Mouse (Mus musculus) heart, postnatal 0 days (tissue): ENCODE data around the gene Ift52. TPM values are rescaled to one million over a fixed set of nuclear protein-coding genes. Genes with fewer than 3 reads are reported as not detected.
A peak's percentile ranks its signal among the peaks of the same experiment; 100 is the strongest.
"Not testable (repeated sequence)": the region's sequence is repeated elsewhere in the genome, so short reads cannot be mapped to it uniquely, and the experiment has no call there.

Source experiments
- ATAC-seq: fragments of 200-750 bp; cut with Nextera tagmentation; 2 replicates; pipeline ENCODE4 v1.8.0; 2017; ENCODE audit warnings: low read depth, moderate number of reproducible peaks, moderate library complexity; ENCODE audit not compliant: insufficient read depth
- DNase-seq: peaks from one replicate; pipeline ENCODE4 v3.0.0-alpha.2; 2016; ENCODE audit warnings: low spot score
- H3K27ac ChIP-seq: fragments of 300-500 bp; sonication (generic); 2 replicates; pipeline ENCODE4 v1.5.1; 2014; ENCODE audit warnings: low read depth, mild to moderate bottlenecking
- H3K27me3 ChIP-seq: fragments of 300-500 bp; sonication (generic); 2 replicates; pipeline ENCODE4 v1.6.1; 2014; ENCODE audit warnings: low read length, mixed read lengths; ENCODE audit not compliant: control insufficient read depth, insufficient read depth
- H3K36me3 ChIP-seq: fragments of 300-500 bp; sonication (generic); replicated peaks from 2 replicates; pipeline ENCODE4 v1.6.1; 2014; ENCODE audit warnings: low read length, mixed read lengths; ENCODE audit not compliant: control insufficient read depth, insufficient read depth
- H3K4me1 ChIP-seq: fragments of 300-500 bp; sonication (generic); 2 replicates; pipeline ENCODE4 v1.6.1; 2014; ENCODE audit warnings: antibody characterized with exemption; ENCODE audit not compliant: control insufficient read depth, insufficient read depth
- H3K4me2 ChIP-seq: fragments of 300-500 bp; sonication (generic); 2 replicates; pipeline ENCODE4 v1.6.1; 2014; ENCODE audit warnings: low read depth, mild to moderate bottlenecking, low read length, moderate library complexity
- H3K4me3 ChIP-seq: fragments of 300-500 bp; sonication (generic); 2 replicates; pipeline ENCODE4 v1.5.1; 2014; ENCODE audit warnings: low read depth, low read length
- H3K9ac ChIP-seq: fragments of 300-500 bp; sonication (generic); replicated peaks from 2 replicates; pipeline ENCODE4 v1.6.1; 2014; ENCODE audit warnings: low read depth, low read length, mixed read lengths
- H3K9me3 ChIP-seq: fragments of 300-500 bp; sonication (generic); replicated peaks from 2 replicates; pipeline ENCODE4 v1.6.1; 2016; ENCODE audit warnings: low read length; ENCODE audit not compliant: control insufficient read depth
- CTCF ChIP-seq: IDR thresholded peaks from 2 replicates; pipeline ENCODE4 v1.5.1; 2016; ENCODE audit warnings: antibody characterized with exemption, control low read depth, low read depth
- EP300 ChIP-seq: IDR thresholded peaks from 2 replicates; pipeline ENCODE4 v1.6.1; 2016; ENCODE audit warnings: antibody characterized with exemption, low read depth
- WGBS: fragments of 180-500 bp; shearing (Covaris S2); extraction: QIAGEN DNeasy Blood & Tissue Kit; methylation state at CpG from one replicate; pipeline ENCODE4 v1.1.7; 2014; 5-methylcytosine and 5-hydroxymethylcytosine counted together
- polyA plus RNA-seq: library from polyadenylated mRNA; unstranded; fragments of >200 nt; fragmentation: Nextera tagmentation; extraction: Ambion mirVana; gene quantifications from 2 replicates; pipeline ENCODE4 v1.2.1, GENCODE M21; 2015
- total RNA-seq: library from RNA; depleted of rRNA; stranded (reverse); fragments of >200 nt; gene quantifications from 2 replicates; pipeline ENCODE4 v1.2.3, GENCODE M21; 2014; ENCODE audit warnings: low replicate concordance

The Ift52 gene
- total and polyA plus RNA-seq, 2 experiments from 2014 or later: 18.5 to 31.3 TPM

DNA sequence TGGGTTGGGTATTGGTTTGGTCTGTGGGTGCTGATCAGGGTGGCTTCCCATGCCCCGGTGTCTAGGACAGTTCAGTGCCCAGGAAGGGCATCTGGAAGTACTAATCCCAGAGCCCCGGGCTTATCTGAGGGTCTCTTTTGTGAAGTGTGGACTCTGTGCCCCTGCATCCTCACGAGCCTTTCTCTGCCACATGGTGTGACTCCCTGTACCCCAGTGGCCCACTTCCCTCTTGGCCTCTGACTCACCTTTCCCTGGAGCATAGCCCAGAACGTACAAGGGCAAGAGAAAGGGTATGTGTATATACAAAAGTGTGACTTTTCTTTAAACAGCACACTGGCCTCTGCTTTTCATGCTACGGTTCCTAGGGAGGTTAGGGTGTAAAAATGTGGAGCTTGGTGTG lies 38.6 kb downstream of the Ift52 start:
- no peaks in the 10 kb centered on the region for H3K36me3 ChIP-seq
- no peaks in the 10 kb centered on the region for H3K9me3 ChIP-seq
- peak overlapping the region; percentile 100 for H3K4me2 ChIP-seq
- H3K4me3 ChIP-seq: peak overlapping the region; percentile 82
- H3K27ac ChIP-seq: no peak overlapping the region
- no peaks in the 10 kb centered on the region for H3K27me3 ChIP-seq
- peaks cover 20% of the 10 kb centered on the region; the same call in 1 of the 2 replicates for H3K4me1 ChIP-seq
- ATAC-seq: no peak
- H3K9ac ChIP-seq: peak overlapping the region; percentile 63; the same call in 1 of the 2 replicates
- 25% methylated on average over 5 of the region's 5 CpGs for WGBS
- TF ChIP-seq EP300: no peak
- TF ChIP-seq CTCF: no peak
- DNase-seq: peak; percentile 11

DNA sequence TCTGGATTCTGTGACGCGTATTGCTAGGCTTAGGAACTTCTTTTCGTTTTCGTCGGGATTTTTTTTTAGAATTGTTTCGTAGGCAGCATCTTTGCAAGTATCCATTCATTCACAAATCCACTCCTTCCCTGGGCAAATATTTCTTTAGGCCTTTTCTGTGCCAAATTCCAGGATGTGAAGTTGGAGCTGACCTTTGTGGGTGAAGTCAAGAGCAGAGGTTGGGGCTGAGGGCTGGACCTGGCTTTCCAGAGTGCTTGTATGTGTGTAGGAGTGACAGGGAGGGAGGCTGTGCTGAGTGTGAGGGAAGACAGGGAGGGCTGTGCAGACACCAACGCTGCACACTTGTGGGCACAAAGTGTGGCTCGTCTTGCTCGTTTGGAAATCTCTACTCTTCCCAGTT lies 39.4 kb downstream of the Ift52 start:
- H3K9me3 ChIP-seq: no peaks in the 10 kb centered on the region
- no peak overlapping the region for H3K9ac ChIP-seq
- H3K4me2 ChIP-seq: no peak overlapping the region
- H3K4me1 ChIP-seq: peaks cover 20% of the 10 kb centered on the region; the same call in 1 of the 2 replicates
- H3K4me3 ChIP-seq: no peak overlapping the region
- WGBS: 71% methylated on average over 9 of the region's 9 CpGs
- ATAC-seq: no peak
- no peak for DNase-seq
- H3K27ac ChIP-seq: no peak overlapping the region
- H3K36me3 ChIP-seq: no peaks in the 10 kb centered on the region
- no peaks in the 10 kb centered on the region for H3K27me3 ChIP-seq
- TF ChIP-seq CTCF (no peak), EP300 (no peak)

DNA sequence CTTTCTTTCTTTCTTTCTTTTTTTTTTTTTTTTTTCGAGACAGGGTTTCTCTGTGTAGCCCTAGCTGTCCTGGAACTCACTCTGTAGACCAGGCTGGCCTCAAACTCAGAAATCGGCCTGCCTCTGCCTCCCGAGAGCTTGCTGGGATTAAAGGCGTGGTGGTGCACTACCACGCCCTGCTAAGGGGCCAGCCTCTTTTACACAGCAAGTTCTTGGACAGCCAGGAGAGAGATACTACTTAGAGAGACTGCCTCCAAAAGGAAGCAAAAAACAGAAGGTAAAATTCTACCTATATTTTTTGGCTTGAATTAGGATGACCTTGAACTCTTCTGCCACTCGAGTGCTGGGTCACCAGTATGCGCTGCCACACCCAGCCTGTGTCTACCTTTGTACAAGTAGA lies 41.8 kb downstream of the Ift52 start:
- not testable (repeated sequence) for H3K27me3 ChIP-seq, H3K9me3 ChIP-seq, H3K27ac ChIP-seq, DNase-seq, H3K9ac ChIP-seq, ATAC-seq, H3K4me3 ChIP-seq, H3K4me2 ChIP-seq, H3K36me3 ChIP-seq
- WGBS: 90% methylated on average over 6 of the region's 7 CpGs
- H3K4me1 ChIP-seq: peaks cover 16% of the 10 kb centered on the region; the same call in 1 of the 2 replicates

DNA sequence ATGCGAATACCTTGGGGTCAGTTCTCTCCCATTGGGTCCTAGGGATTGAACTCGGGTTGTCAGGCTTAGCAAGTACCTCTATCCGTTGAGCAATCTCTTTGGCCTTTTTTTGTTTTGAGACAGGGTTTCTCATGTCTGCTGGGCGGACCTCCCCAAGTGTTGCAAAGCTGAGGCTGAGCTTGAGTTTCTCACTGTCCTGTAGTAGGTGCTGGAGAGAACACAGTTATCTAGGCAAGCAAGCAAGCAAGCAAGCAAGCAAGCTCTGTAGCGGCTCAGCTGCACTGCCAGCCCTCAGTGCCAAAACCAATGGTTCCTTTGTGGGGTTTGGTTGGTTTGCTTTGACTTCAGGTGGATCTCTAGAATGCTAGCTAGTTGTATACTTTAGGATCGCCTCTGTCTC lies 43.5 kb downstream of the Ift52 start:
- no peaks in the 10 kb centered on the region for H3K9me3 ChIP-seq
- no peak overlapping the region for H3K27ac ChIP-seq
- H3K4me1 ChIP-seq: peaks cover 5% of the 10 kb centered on the region; the same call in 1 of the 2 replicates
- no peak overlapping the region for H3K4me2 ChIP-seq
- 0 out of 2 replicates have a peak, but pooled peaks cover 10% of the 10 kb centered on the region for H3K36me3 ChIP-seq
- no peaks in the 10 kb centered on the region for H3K27me3 ChIP-seq
- 68% methylated on average over 6 of the region's 6 CpGs for WGBS
- no peak overlapping the region for H3K9ac ChIP-seq
- no peak for ATAC-seq
- H3K4me3 ChIP-seq: no peak overlapping the region
- TF ChIP-seq CTCF (no peak), EP300 (no peak)
- no peak for DNase-seq

DNA sequence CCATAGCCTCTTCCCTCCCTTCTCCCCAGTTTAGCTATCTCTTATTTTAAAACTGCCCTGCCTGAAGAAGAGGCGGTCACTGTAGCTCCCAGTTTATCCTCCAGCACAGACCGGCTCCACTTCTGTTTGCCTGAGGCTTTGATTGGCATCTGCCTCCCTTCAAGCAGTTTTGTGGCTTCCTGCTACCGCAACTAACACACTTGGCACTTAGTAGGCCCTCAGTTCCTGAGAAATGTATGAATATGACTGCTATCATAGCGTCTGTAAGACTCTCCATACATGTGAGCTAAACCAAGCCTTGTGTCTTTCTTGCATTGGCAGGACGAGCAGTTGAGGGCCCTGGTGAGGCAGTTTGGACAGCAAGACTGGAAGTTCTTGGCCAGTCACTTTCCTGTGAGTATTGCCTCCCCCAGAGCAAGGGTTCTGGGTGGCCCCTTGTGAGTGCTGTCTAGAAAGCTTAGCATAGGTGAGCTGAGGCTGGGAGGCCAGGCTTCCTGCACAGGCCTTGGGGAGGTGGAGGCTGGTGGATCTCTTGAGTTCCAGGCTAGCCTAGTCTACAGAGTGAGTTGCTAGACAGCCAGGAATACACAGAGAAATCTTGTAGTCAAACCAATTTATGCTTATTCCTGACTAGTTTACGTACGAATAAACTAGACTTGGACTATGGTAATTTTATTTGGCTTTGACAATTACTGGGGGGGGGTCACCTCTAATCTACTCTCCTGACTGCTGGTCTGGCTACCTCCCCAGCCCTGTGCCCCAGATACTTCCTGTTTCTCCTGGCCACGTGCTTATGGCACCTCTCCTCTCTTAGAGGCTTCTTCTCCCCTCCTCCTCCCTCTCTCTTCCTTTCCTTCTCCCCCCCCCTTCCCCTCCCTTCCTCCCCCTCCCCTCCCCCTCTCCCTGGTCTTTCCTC lies 44.3 kb downstream of the Ift52 start:
- TF ChIP-seq CTCF (no peak), EP300 (no peak)

DNA sequence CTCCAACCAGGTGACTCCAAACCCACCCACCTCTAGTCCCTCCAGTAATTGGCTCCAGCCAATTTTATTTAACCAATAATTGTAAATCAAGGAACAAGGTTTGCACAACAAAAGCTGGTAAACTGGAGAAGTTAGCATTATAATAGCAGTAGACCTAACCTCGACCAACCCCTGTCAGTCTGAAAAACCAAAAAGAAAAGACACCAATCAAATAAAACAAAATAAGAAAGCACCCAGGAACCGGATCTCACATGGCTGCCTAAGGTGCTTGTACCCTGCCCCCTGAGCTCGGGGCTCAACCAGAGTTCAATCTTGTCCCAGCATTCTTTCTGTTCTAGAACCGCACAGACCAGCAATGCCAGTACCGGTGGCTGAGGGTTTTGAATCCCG lies 45.0 kb downstream of the Ift52 start:
- H3K27ac ChIP-seq: no peak overlapping the region
- no peak for DNase-seq
- H3K9ac ChIP-seq: no peak overlapping the region
- no peaks in the 10 kb centered on the region for H3K4me1 ChIP-seq
- H3K9me3 ChIP-seq: no peaks in the 10 kb centered on the region
- no peak for TF ChIP-seq EP300
- TF ChIP-seq CTCF: no peak
- H3K4me3 ChIP-seq: no peak overlapping the region
- 81% methylated on average over 6 of the region's 6 CpGs for WGBS
- no peak for ATAC-seq
- 0 out of 2 replicates have a peak, but pooled peaks cover 10% of the 10 kb centered on the region for H3K36me3 ChIP-seq
- H3K4me2 ChIP-seq: no peak overlapping the region
- H3K27me3 ChIP-seq: no peaks in the 10 kb centered on the region

More for the DNA sequence above, 44.3 kb downstream of the Ift52 start:
- no peak overlapping the region for H3K4me2 ChIP-seq
- 0 out of 2 replicates have a peak, but pooled peaks cover 10% of the 10 kb centered on the region for H3K36me3 ChIP-seq
- no peaks in the 10 kb centered on the region for H3K27me3 ChIP-seq
- no peak overlapping the region for H3K27ac ChIP-seq
- no peak overlapping the region for H3K4me3 ChIP-seq
- 73% methylated on average over 8 of the region's 8 CpGs for WGBS
- DNase-seq (no peak), ATAC-seq (no peak)
- no peak overlapping the region for H3K9ac ChIP-seq
- H3K9me3 ChIP-seq: no peaks in the 10 kb centered on the region
- no peaks in the 10 kb centered on the region for H3K4me1 ChIP-seq
